Mouse (Mus musculus) gonadal fat pad, adult 2 months (tissue): ENCODE data around the gene Vmn1r189. TPM values are rescaled to one million over a fixed set of nuclear protein-coding genes. Genes with fewer than 3 reads are reported as not detected.
"Not testable (repeated sequence)": the region's sequence is repeated elsewhere in the genome, so short reads cannot be mapped to it uniquely, and the experiment has no call there.

Experiments
- DNase-seq: peaks from one replicate; pipeline ENCODE4 v3.0.0-alpha.2; 2012; ENCODE audit warnings: low read depth
- polyA plus RNA-seq: library from polyadenylated mRNA; depleted of rRNA; stranded (reverse); fragments of >200 nt; gene quantifications from 2 replicates; pipeline ENCODE4 v1.2.3, GENCODE M21; 2012; rRNA removed

Vmn1r189 gene
- not detected in 2 replicates for polyA plus RNA-seq

GRCm38 (mm10) chr13:22105724-22106123 is at the start of gene Vmn1r189:
Vmn1r189 (minus strand) TSS chr13:22105824.
- not testable (repeated sequence) for DNase-seq

DNA sequence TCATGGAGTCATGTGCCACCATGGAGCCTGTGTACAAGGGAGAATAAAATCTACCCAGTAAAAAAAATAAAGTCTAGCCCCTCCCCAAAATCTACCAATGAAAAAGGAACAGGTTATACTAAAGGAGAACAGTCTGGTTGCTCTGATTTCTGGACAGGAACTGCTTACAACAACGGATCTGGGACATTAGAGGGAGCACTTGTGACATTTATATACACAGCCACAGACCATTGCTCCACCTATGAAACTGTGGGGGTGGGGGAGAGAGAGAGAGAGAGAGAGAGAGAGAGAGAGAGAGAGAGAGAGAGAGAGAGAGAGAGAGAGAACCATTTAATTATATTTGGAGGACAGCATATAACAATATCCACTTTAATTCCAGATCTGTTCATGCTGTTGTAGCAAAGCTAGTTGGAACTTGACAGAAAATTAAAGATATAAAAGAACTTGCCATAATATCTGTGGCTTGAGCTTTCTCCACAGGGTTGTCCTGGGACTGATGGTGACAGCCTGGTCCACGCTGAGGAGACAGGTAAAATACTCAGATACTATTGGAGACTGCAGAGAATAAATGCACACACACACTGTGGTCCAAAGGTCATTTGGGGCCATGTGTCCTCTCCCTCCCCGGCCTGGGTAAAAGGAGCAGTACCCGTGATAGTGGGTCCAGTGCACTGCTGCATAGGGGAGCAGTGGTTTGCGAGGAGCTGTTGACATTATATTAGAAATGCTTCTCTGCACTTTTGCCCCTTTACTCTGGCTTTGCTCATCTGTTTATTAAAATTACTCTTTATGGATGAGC is 31.1 kb upstream of the Vmn1r189 start:
- DNase-seq: not testable (repeated sequence)

- DNase-seq: not testable (repeated sequence)
Measured at GRCm38 (mm10) chr13:22084140-22084539, 21.5 kb downstream of the Vmn1r189 start, which contains the start of gene Vmn1r188. Vmn1r188 (plus strand) TSS chr13:22084440.

- no peak for DNase-seq
Measured at GRCm38 (mm10) chr13:22063468-22063867, 42.2 kb downstream of the Vmn1r189 start.

DNA sequence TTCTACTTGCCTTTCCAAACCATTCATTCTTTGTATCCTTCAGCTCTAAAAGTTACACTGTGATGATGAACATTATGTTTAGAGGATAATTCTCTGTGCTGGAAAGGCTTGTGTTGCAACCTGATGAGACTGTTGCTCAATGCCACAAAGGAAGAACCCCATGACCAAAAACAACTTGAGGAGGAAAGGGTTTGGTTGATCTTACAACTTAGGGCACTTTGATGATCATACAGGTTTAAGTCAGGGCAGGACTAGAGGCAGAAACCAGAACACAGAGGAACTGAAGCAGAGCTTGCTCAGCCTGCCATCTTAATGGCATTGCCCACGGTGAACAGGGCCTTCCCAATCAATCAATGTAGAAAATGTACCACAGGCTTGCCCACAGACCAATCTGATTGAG is 44.2 kb downstream of the Vmn1r189 start:
- DNase-seq: no peak

DNA sequence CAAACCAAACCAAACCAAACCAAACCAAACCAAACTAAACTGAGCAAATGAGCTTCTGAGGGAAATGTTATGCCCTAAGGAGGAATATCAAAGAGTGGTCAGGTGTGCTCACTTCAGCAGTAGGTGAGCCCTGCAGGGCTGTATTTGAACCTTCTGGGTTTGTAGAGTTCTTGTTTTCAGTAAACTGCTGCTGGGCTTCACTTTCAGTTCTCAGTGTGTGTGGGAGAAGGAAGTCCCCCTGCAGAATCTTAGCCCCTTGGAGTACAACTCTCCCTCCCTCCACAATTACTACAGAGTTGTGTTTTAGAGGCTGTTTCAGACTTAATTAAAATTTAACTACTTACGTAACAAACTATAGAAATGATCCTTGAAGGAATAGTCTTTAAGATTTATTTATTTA is 51.9 kb downstream of the Vmn1r189 start:
- no peak for DNase-seq

DNA sequence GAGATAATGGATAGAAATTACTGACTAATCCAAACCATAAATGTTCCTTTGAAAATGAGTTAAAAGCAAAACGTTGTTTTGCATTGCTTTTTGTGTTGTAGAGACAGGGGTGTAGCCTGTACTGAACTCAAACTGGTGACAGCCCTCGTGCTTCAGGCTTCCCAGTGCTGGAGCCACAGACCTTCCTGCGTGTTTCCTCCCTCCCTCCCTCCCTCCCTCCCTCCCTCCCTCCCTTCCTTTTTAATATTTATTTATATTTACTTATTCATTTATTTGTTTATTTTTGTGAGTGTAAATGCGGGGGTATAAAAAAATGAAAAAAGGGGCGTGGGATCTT is 54.1 kb downstream of the Vmn1r189 start:
- DNase-seq: no peak

GRCm38 (mm10) chr13:22050591-22051522 is 54.8 kb downstream of the Vmn1r189 start:
- no peak for DNase-seq

Other genes starting within 250 kb of the Vmn1r189 start
- gene Zfp184, start 160.7 kb downstream of the Vmn1r189 start, polyA plus RNA-seq: 0.81 and 1.4 TPM in 2 replicates
- gene Pom121l2, start 124.6 kb downstream of the Vmn1r189 start, polyA plus RNA-seq: 0.11 and 0.46 TPM in 2 replicates
- gene Prss16, start 96.1 kb downstream of the Vmn1r189 start, polyA plus RNA-seq: 0.15 TPM in 1 of 2 replicates, not detected in the other
- gene Hist1h2ah, start 70.3 kb downstream of the Vmn1r189 start, polyA plus RNA-seq: 4.9 TPM in 1 of 2 replicates, not detected in the other
- 0.51 and 3.1 TPM in 2 replicates for gene Hist1h2bk, start 70.0 kb downstream of the Vmn1r189 start, polyA plus RNA-seq
- gene Hist1h4i, start 64.5 kb downstream of the Vmn1r189 start, polyA plus RNA-seq: 7.5 and 10.7 TPM in 2 replicates
- gene Hist1h2ag, start 62.9 kb downstream of the Vmn1r189 start, polyA plus RNA-seq: 0.99 TPM in 1 of 2 replicates, not detected in the other
- gene Hist1h2bj, start 62.6 kb downstream of the Vmn1r189 start, polyA plus RNA-seq: 1.2 and 3.0 TPM in 2 replicates
- not detected in 2 replicates for gene Vmn1r188, start 21.4 kb downstream of the Vmn1r189 start, polyA plus RNA-seq
- gene Vmn1r191, start 78.1 kb upstream of the Vmn1r189 start, polyA plus RNA-seq: not detected in 2 replicates
- gene Vmn1r192, start 85.3 kb upstream of the Vmn1r189 start, polyA plus RNA-seq: not detected in 2 replicates
- not detected in 2 replicates for gene Vmn1r193, start 117.3 kb upstream of the Vmn1r189 start, polyA plus RNA-seq
- gene Vmn1r194, start 138.4 kb upstream of the Vmn1r189 start, polyA plus RNA-seq: not detected in 2 replicates
- not detected in 2 replicates for gene Vmn1r195, start 164.7 kb upstream of the Vmn1r189 start, polyA plus RNA-seq
- gene Vmn1r196, start 184.1 kb upstream of the Vmn1r189 start, polyA plus RNA-seq: not detected in 2 replicates
- not detected in 2 replicates for gene Vmn1r197, start 218.8 kb upstream of the Vmn1r189 start, polyA plus RNA-seq
- not detected in 2 replicates for gene Vmn1r198, start 244.5 kb upstream of the Vmn1r189 start, polyA plus RNA-seq